Mouse (Mus musculus): ENCODE data around the gene Dleu7. TPM values are rescaled to one million over a fixed set of nuclear protein-coding genes. Genes with fewer than 3 reads are reported as not detected.
A peak's percentile ranks its signal among the peaks of the same experiment; 100 is the strongest.

Dleu7 gene
- total and polyA plus RNA-seq, 3 experiments, result 0.24 TPM; not detected in 2

GRCm38 (mm10) chr14:62282974-62283373 lies 9.9 kb downstream of the Dleu7 start:
- no peak for DNase-seq

DNA sequence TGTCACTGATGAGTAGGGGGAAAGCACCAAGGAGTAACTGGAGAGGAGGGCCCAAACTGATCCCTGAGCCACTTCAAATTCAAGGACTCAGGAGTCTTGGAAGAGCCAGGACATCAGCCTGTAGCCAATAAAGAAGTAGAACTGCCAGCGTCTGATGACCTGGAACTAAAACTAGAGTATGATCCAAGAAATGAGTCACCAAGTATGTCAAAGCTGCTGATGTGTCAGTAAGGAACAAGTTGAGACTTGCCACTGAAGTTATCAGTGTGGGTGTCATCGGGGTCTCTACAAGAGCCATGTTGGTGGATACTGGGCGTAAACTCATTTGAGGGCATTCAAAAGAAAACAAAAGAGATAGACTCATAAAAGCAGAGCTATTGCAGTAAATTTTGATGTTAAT lies 19.2 kb downstream of the Dleu7 start:
- peak; percentile 6 for DNase-seq

GRCm38 (mm10) chr14:62270698-62271396 lies 22.0 kb downstream of the Dleu7 start:
- no peak for DNase-seq

DNA sequence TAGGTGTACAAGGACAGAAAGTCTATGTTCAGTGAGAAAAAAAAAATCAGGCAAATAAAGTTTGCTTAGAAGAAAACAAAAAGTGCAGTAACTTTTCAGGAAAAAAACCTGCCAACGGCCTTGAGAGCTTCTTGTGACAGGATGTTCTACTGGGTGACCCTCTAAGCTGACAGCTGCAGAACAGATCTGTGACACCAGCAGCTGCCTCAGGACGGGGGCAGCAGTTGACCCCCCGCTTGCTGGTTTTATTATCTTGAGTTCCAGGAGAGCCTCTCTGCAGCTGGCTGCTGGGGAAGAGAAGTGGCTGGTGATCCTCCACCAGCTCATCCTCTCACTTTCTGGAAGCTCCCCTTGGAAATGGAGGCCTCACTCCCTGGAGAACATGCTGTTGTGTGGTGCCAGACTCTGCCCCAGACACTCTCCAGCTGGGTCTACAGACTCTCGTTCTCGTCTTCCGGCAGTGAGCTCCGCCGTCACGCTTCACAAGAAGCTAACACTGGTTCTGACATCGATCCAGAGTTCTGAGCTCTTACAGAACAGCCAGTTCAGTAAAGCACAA lies 33.8 kb downstream of the Dleu7 start:
- no peak for DNase-seq

DNA sequence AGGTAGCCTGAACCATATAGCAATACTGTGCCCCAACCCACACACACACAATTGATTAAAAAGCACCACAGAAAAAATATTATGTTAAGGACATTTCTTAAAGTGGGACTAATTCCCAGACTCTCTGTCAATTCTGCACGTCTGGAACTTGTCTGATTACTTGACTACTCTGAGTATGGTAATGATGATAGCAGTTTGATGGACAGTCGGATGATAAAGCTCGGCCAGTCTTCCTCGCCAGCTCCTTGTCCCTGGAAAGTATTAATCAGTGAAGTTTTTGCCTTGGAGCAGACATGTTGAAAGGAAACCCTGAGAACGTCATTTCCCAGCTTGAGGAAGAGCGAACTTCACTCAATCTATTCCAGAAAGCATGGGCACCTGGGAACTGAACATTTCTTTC lies 34.7 kb downstream of the Dleu7 start:
- no peak for DNase-seq

- DNase-seq, result peak; percentile 71
Observed at GRCm38 (mm10) chr14:62256066-62256465, 36.8 kb downstream of the Dleu7 start.

DNA sequence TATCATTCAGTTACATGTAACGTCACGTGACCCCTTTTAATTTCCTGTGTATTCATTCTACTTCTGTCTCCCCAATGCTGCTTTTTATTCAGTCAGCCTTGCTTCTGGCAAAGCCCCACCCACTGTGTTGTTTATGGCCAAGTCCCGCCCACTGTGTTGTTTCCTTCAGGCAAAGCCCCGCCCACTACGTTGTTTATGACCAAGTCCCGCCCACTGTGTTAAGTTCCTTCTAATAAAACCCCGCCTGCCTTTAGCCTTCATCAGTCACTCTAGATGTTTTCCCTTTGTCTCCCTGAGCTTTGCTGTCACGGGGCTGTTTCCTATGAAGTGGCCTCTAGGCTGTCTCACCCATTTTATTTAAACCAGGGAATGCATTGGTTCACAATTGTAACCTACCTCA lies 38.5 kb downstream of the Dleu7 start:
- DNase-seq, result no peak

GRCm38 (mm10) chr14:62251999-62252398 lies 40.8 kb downstream of the Dleu7 start:
- peak; percentile 50 for DNase-seq

- no peak for DNase-seq
Observed at GRCm38 (mm10) chr14:62250046-62250445, 42.8 kb downstream of the Dleu7 start.

DNA sequence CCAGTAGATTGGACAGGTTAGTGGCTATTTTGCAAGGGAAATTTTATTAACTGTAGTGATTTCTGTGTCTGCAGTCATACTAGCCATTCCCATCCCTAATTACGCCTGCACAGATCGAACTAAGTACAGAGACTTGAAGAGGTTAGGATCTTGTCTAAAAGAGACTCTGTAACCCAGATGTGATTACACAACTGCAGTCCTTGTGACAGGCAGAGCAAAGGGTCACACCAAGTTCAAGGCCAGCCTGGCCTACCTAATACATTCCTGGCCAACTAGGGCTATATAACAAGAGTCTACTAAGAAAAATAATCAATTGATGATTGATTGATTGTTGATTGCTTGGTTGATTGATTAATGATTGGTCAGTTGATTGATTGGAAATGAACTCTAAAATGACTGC lies 43.6 kb downstream of the Dleu7 start:
- DNase-seq, result no peak

DNA sequence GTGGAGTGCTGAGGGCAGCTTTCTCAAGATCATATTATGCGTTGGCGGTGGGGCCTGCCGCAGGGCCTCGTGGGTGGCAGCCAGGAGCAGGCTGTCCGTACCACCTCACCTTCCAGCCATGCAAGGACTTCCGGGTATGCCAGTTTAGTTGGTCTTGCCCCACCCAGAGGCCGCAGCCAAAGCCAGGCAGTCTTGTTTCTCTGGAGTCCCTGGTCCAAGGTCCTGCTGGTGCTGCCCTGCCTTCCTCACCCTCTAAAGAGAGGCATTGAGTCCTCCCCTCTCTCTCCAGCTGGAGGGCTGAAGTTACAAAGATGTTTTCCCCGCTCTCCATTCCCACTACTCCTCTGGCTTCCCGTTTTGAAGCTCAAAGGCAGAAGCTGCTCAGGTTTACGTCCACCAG lies 44.1 kb downstream of the Dleu7 start:
- DNase-seq, result peak; percentile 11

DNA sequence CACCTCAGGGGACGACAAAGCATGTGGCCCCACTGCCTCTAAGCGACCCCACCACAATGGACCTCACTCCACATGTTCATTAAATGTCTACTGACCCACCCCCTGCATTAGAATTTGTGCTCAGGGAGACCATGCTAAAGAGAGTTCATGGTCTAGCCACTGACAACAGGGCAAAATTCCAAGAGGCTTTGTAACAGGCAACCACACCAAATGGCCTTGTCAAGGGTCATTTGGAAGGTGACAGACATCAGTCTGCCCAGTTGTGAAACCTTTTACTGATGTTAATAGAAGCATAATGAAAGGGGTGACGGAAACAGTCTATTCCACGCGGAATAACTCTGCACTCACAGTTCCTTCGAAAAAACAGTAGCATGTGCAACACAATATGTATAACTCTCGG lies 44.5 kb downstream of the Dleu7 start:
- DNase-seq, result peak; percentile 33

- no peak for DNase-seq
Observed at GRCm38 (mm10) chr14:62245557-62245956, 47.3 kb downstream of the Dleu7 start.

DNA sequence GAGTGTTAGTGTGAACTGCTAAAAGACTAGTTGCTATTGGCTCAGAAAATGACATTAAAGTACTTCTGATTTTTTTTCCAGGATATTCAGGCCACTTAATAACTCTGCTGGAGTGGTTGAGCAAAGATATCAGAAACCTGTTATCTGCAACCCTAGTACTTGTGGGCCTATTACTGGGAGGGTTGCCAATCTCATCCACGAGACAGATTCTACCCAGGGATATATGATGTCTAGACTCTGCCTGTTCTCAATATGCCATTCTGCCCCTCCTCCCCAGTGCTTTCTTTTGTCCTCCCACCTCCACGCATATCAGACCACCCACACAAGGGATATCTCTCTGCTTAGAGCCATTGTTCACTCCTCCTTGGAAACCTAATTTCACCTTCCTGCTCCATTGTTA lies 49.3 kb downstream of the Dleu7 start:
- no peak for DNase-seq

DNA sequence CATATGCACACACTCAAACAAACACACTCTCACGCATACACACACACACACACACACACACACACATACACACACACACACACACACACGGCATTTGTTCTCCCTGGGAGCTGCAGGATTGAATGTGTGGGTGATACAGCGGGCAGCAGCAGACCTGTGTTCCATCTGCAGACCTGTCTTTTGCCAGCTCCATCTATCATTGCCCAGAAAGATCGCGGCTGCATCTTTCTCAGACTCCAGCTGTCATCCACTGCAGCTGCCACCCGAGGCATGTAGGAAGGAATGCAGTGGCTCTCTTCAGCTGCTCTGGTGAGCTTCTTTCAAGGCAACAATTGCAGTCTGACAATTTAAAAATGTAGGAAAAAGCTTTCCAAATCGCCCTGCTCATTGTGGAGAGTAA lies 56.9 kb downstream of the Dleu7 start:
- DNase-seq, result no peak

GRCm38 (mm10) chr14:62235214-62235613 lies 57.6 kb downstream of the Dleu7 start:
- DNase-seq, result no peak

GRCm38 (mm10) chr14:62230968-62231367 lies 61.9 kb downstream of the Dleu7 start:
- DNase-seq, result no peak

DNA sequence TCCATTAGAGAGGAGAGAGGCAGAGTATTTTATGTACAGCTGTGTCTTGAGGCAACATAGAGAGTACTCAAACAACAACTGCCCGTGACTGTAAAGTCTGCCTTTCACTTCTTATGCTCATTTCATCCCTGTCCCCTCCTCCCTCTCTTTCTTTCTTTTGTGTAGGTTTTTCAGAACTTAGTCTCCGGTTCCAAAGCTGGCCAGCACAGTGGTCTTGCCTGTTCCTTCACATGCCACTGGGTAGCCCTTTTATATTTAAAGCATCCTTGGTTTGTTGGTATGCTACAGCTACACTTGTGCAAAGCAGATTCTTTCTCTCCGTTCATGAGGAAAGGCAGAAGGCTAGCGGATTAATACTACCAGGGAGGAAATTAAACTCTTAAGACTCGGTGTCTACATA lies 65.7 kb downstream of the Dleu7 start:
- DNase-seq, result no peak

DNA sequence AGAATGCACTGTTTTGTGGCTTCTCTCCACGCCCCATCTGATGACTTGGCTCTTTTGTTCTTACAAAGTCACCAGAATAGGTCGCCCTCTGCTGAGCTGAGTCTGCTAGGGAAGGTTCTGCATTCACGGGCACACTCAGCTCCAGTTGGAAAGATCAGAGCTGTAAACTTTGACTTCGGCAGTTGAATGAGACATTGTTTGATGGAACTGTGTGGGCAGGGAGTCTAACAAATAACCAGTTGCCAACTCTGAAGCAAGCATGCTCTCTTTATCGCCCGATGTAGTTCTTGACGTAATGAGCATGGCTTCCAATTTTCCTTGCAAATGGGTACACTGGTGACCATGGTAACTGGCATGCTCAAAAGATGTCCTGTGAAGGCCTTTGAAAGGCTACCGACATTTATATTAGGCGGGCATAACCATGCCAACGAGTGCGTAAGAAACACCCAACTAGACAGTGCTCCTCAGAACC lies 66.2 kb downstream of the Dleu7 start:
- no peak for DNase-seq

Other genes with a start within 250 kb of the Dleu7 start
- gene Rnaseh2b, start 458 bp downstream of the Dleu7 start, total RNA-seq (2021), result 10 to 100 TPM; 15.0 to 17.3 TPM
- gene Rnaseh2b, start 458 bp downstream of the Dleu7 start, polyA plus RNA-seq (2012; rRNA removed), result 0.65 and 0.92 TPM in 2 replicates
- gene Gucy1b2, start 163.2 kb upstream of the Dleu7 start, total RNA-seq (2021), result under 1 TPM; 0.81 to 0.97 TPM
- gene Gucy1b2, start 163.2 kb upstream of the Dleu7 start, polyA plus RNA-seq (2012; rRNA removed), result 0.11 and 0.43 TPM in 2 replicates